Mouse (Mus musculus): ENCODE data around the gene Mea1. TPM values are rescaled to one million over a fixed set of nuclear protein-coding genes. Genes with fewer than 3 reads are reported as not detected.

Gene Mea1
- 148 and 174 TPM in 2 replicates for polyA plus RNA-seq (2014; fragmentation: Nextera tagmentation; extraction: Ambion mirVana)

- H3K27ac ChIP-seq (ENCODE audit: low read depth, low read length) = peak within 1 kb of the TSS; percentile 92; the same call in 1 of the 2 replicates
- no peak for ATAC-seq (ENCODE audit: low FRiP score, low TSS enrichment)
- WGBS = 83% methylated on average over 8 of the region's 9 CpGs
Measured at GRCm38 (mm10) chr17:46678416-46678815, at the start of gene Mea1. Gene Mea1 (plus strand): TSS chr17:46678793.

DNA sequence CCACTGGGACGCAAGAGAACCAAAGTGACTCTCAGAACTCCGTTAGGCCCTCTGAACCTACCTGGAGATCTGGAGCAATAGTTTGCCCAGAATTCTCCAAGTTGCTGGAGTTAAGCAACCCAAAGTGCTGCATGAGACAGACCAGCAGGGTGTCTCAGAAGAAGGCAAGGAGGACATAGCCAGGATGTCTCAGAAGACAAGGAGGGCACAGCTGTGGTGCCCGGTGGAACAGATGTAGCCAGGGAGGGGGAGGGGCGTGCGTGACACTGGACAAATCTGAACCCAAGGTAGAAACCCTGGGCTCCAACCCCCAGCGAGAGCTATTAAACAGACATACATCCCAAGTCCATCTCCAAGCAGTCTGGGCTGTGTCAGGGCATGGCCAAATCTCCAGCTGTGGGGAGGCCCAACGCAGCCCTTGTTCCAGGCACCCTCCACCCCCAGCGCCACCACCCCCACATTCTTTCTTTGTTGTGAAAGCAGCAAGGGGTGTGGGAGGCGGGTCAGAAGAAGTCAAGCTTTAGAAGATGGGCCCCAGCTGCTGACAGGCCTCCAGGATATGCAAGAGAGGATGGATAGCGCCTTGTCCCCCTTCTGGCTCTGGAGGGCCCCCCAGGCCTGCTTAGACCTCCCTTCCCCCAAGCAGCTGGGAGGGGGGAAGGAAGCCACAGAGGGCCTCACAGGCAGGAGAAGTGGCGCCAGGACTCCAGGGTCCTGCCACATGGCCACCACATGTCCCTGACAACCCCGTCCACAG is 48.7 kb upstream of the Mea1 start:
- Histone ChIP-seq H3K27me3 (ENCODE audit: control insufficient read depth, insufficient read depth, low read length) (no peaks in the 10 kb centered on the region), H3K9me3 (ENCODE audit: control insufficient read depth, low read length) (no peaks in the 10 kb centered on the region), H3K4me1 (ENCODE audit: control insufficient read depth, insufficient read depth, low read length) (peaks cover 52% of the 10 kb centered on the region), H3K27ac (ENCODE audit: low read depth, low read length) (peak overlapping the region; percentile 97), H3K36me3 (ENCODE audit: control insufficient read depth, insufficient read depth, low read length) (peaks cover 9% of the 10 kb centered on the region; the same call in 1 of the 2 replicates), H3K4me3 (ENCODE audit: low read length) (peak overlapping the region; percentile 81), H3K9ac (ENCODE audit: low read depth, low read length) (peak overlapping the region; percentile 96), H3K4me2 (replicated peaks; ENCODE audit: low read depth, low read length) (peak overlapping the region; percentile 79)
- peak; percentile 90 for ATAC-seq (ENCODE audit: low FRiP score, low TSS enrichment)
- WGBS = 7% methylated on average over 12 of the region's 12 CpGs

More at GRCm38 (mm10) chr17:46678416-46678815, at the start of gene Mea1:
- Histone ChIP-seq H3K9me3 (ENCODE audit: control insufficient read depth, low read length) (no peaks in the 10 kb centered on the region), H3K4me3 (ENCODE audit: low read length) (peak within 1 kb of the TSS; percentile 59), H3K36me3 (ENCODE audit: control insufficient read depth, insufficient read depth, low read length) (peaks cover 48% of the 10 kb centered on the region), H3K4me1 (ENCODE audit: control insufficient read depth, insufficient read depth, low read length) (peaks cover 30% of the 10 kb centered on the region), H3K4me2 (replicated peaks; ENCODE audit: low read depth, low read length) (peak within 1 kb of the TSS; percentile 53), H3K27me3 (ENCODE audit: control insufficient read depth, insufficient read depth, low read length) (no peaks in the 10 kb centered on the region), H3K9ac (ENCODE audit: low read depth, low read length) (peak within 1 kb of the TSS; percentile 72)

GRCm38 (mm10) chr17:46636831-46637523 is 41.6 kb upstream of the Mea1 start:
- no peak overlapping the region for H3K4me3 ChIP-seq (ENCODE audit: low read length)
- H3K36me3 ChIP-seq (ENCODE audit: control insufficient read depth, insufficient read depth, low read length) = peaks cover 34% of the 10 kb centered on the region
- H3K4me1 ChIP-seq (ENCODE audit: control insufficient read depth, insufficient read depth, low read length) = 0 out of 2 replicates have a peak, but pooled peaks cover 6% of the 10 kb centered on the region
- H3K27me3 ChIP-seq (ENCODE audit: control insufficient read depth, insufficient read depth, low read length) = no peaks in the 10 kb centered on the region
- H3K4me2 ChIP-seq (replicated peaks; ENCODE audit: low read depth, low read length) = no peak overlapping the region; the same call in 1 of the 2 replicates
- no peaks in the 10 kb centered on the region for H3K9me3 ChIP-seq (ENCODE audit: control insufficient read depth, low read length)
- ATAC-seq (ENCODE audit: low FRiP score, low TSS enrichment) = peak; percentile 30; the same call in 1 of the 2 replicates
- H3K9ac ChIP-seq (ENCODE audit: low read depth, low read length) = 0 out of 2 replicates have a peak overlapping the region, but pooled peaks have one; percentile 8
- no peak overlapping the region for H3K27ac ChIP-seq (ENCODE audit: low read depth, low read length)
- 26% methylated on average over 15 of the region's 15 CpGs for WGBS

DNA sequence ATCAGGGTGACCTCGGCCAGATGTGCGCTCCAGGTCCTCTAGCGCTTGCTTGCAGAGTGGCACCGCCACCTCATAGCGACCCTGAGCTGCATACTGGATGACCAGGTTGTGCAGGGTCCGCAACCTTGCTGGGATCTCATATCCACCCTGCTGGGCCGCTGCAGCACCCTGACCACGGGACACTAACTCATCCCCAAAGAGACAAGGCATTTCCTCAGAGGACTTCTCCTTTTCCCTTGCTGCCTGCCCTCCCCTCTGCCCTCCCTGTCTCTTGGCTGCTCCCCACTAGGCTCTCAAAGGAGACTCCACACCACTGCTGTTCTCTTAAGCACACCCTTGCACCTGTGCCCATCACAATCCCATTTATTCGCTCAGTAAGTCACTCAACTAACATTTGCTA is 38.7 kb upstream of the Mea1 start:
- Histone ChIP-seq H3K4me2 (replicated peaks; ENCODE audit: low read depth, low read length) (no peak overlapping the region), H3K27ac (ENCODE audit: low read depth, low read length) (no peak overlapping the region), H3K9ac (ENCODE audit: low read depth, low read length) (no peak overlapping the region), H3K27me3 (ENCODE audit: control insufficient read depth, insufficient read depth, low read length) (no peaks in the 10 kb centered on the region), H3K36me3 (ENCODE audit: control insufficient read depth, insufficient read depth, low read length) (peaks cover 27% of the 10 kb centered on the region), H3K9me3 (ENCODE audit: control insufficient read depth, low read length) (no peaks in the 10 kb centered on the region), H3K4me1 (ENCODE audit: control insufficient read depth, insufficient read depth, low read length) (peaks cover 14% of the 10 kb centered on the region), H3K4me3 (ENCODE audit: low read length) (no peak overlapping the region)
- no peak for ATAC-seq (ENCODE audit: low FRiP score, low TSS enrichment)
- WGBS = 55% methylated on average over 9 of the region's 9 CpGs

DNA sequence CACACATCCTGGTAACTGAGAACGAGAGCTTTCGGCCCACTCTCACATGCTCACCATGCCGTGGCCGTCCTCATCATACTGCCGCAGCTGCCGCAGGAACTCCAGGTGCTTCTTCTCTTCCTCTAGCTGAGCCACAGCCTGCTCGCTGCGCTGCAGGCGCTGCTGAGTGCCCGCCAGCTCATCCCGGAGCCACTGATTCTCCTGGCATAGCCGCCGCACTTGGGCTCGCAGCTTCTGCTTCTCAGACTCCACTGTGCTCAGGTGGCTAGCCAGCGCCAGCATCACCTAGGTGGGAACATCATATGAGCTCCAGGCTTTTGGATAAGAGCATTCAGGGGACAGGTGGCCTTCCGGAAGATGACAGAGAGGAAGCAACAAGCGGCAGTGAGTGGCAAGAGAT is 36.5 kb upstream of the Mea1 start:
- no peak overlapping the region for H3K27ac ChIP-seq (ENCODE audit: low read depth, low read length)
- no peak for ATAC-seq (ENCODE audit: low FRiP score, low TSS enrichment)
- H3K9ac ChIP-seq (ENCODE audit: low read depth, low read length) = no peak overlapping the region
- H3K36me3 ChIP-seq (ENCODE audit: control insufficient read depth, insufficient read depth, low read length) = peaks cover 20% of the 10 kb centered on the region; the same call in 1 of the 2 replicates
- no peaks in the 10 kb centered on the region for H3K9me3 ChIP-seq (ENCODE audit: control insufficient read depth, low read length)
- H3K4me1 ChIP-seq (ENCODE audit: control insufficient read depth, insufficient read depth, low read length) = peaks cover 21% of the 10 kb centered on the region
- no peaks in the 10 kb centered on the region for H3K27me3 ChIP-seq (ENCODE audit: control insufficient read depth, insufficient read depth, low read length)
- WGBS = 95% methylated on average over 17 of the region's 17 CpGs
- H3K4me3 ChIP-seq (ENCODE audit: low read length) = no peak overlapping the region
- H3K4me2 ChIP-seq (replicated peaks; ENCODE audit: low read depth, low read length) = no peak overlapping the region

DNA sequence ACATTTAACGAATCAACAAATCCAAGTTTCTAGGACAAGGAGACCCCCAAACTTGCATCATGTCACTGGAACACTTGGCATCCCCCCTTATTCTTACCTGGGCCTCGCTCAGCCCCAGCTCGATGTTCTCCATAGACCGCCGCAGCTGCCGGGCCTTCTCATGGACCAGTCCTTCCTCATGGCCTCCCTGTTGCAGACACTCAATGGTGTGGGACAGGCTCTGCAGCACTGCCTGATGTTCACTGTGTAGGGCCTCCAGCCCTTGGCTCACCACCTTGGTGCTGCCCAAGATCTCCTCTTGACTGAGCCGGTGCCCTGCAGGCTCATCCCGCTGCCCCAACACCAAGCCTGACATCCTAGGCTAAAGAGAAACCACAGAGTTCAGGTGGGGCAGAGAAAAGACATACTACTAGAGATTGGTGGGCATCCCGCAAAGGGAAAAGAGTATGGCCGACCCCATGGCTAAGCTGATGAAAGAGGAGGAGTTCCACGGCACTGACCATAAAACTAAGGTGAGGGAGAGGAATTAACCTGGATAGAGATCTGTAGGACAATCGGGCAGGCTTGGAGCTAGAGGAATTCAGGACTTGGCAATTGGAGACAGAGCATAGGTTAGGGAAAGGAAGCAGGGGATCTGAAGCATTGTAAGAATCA is 34.3 kb upstream of the Mea1 start:
- Histone ChIP-seq H3K9ac (ENCODE audit: low read depth, low read length) (peak overlapping the region; percentile 81; the same call in 1 of the 2 replicates), H3K4me2 (replicated peaks; ENCODE audit: low read depth, low read length) (peak overlapping the region; percentile 95), H3K4me3 (ENCODE audit: low read length) (peak overlapping the region; percentile 75), H3K27ac (ENCODE audit: low read depth, low read length) (0 out of 2 replicates have a peak overlapping the region, but pooled peaks have one; percentile 76), H3K4me1 (ENCODE audit: control insufficient read depth, insufficient read depth, low read length) (peaks cover 21% of the 10 kb centered on the region), H3K9me3 (ENCODE audit: control insufficient read depth, low read length) (no peaks in the 10 kb centered on the region), H3K27me3 (ENCODE audit: control insufficient read depth, insufficient read depth, low read length) (no peaks in the 10 kb centered on the region), H3K36me3 (ENCODE audit: control insufficient read depth, insufficient read depth, low read length) (peaks cover 30% of the 10 kb centered on the region; the same call in 1 of the 2 replicates)
- no peak for ATAC-seq (ENCODE audit: low FRiP score, low TSS enrichment)
- WGBS = 82% methylated on average over 12 of the region's 12 CpGs

- peak overlapping the region; percentile 76 for H3K27ac ChIP-seq (ENCODE audit: low read depth, low read length)
- H3K4me2 ChIP-seq (replicated peaks; ENCODE audit: low read depth, low read length) = peak overlapping the region; percentile 95
- WGBS = 7% methylated on average over 11 of the region's 11 CpGs
- ATAC-seq (ENCODE audit: low FRiP score, low TSS enrichment) = no peak
- H3K4me1 ChIP-seq (ENCODE audit: control insufficient read depth, insufficient read depth, low read length) = peaks cover 19% of the 10 kb centered on the region
- H3K9me3 ChIP-seq (ENCODE audit: control insufficient read depth, low read length) = no peaks in the 10 kb centered on the region
- no peaks in the 10 kb centered on the region for H3K27me3 ChIP-seq (ENCODE audit: control insufficient read depth, insufficient read depth, low read length)
- peaks cover 29% of the 10 kb centered on the region; the same call in 1 of the 2 replicates for H3K36me3 ChIP-seq (ENCODE audit: control insufficient read depth, insufficient read depth, low read length)
- peak overlapping the region; percentile 81 for H3K9ac ChIP-seq (ENCODE audit: low read depth, low read length)
- peak overlapping the region; percentile 75 for H3K4me3 ChIP-seq (ENCODE audit: low read length)
Measured at GRCm38 (mm10) chr17:46644916-46645475, 33.6 kb upstream of the Mea1 start.

GRCm38 (mm10) chr17:46645561-46646321 is 32.9 kb upstream of the Mea1 start, which contains the start of the genes Klc4 and Mrpl2:
Gene Klc4 (minus strand): TSS chr17:46646022.
Gene Mrpl2 (plus strand): TSS chr17:46646229.
- Histone ChIP-seq H3K9ac (ENCODE audit: low read depth, low read length) (peak within 1 kb of the TSS; percentile 81), H3K27ac (ENCODE audit: low read depth, low read length) (peak within 1 kb of the TSS; percentile 76), H3K27me3 (ENCODE audit: control insufficient read depth, insufficient read depth, low read length) (no peaks in the 10 kb centered on the region), H3K4me1 (ENCODE audit: control insufficient read depth, insufficient read depth, low read length) (peaks cover 19% of the 10 kb centered on the region), H3K36me3 (ENCODE audit: control insufficient read depth, insufficient read depth, low read length) (peaks cover 23% of the 10 kb centered on the region; the same call in 1 of the 2 replicates), H3K4me2 (replicated peaks; ENCODE audit: low read depth, low read length) (peak within 1 kb of the TSS; percentile 95), H3K4me3 (ENCODE audit: low read length) (peak within 1 kb of the TSS; percentile 75), H3K9me3 (ENCODE audit: control insufficient read depth, low read length) (no peaks in the 10 kb centered on the region)
- WGBS = 1% methylated on average over 53 of the region's 53 CpGs
- ATAC-seq (ENCODE audit: low FRiP score, low TSS enrichment) = peak; percentile 69
